Mouse (Mus musculus) limb, embryonic 13.5 days (tissue): ENCODE data around the gene Hist1h4a. TPM values are rescaled to one million over a fixed set of nuclear protein-coding genes. Genes with fewer than 3 reads are reported as not detected.
"Not testable (repeated sequence)": the region's sequence is repeated elsewhere in the genome, so short reads cannot be mapped to it uniquely, and the experiment has no call there.

ENCODE experiments used
- ATAC-seq: fragments of 200-750 bp; cut with Nextera tagmentation; 2 replicates; pipeline ENCODE4 v1.8.0; 2017; ENCODE audit warnings: low read depth, moderate number of reproducible peaks, moderate TSS enrichment; ENCODE audit not compliant: low FRiP score
- H3K27ac ChIP-seq: fragments of 300-500 bp; sonication (generic); 2 replicates; pipeline ENCODE4 v1.5.1; 2015; ENCODE audit warnings: inconsistent platforms, mild to moderate bottlenecking, moderate library complexity
- H3K27me3 ChIP-seq: fragments of 300-500 bp; sonication (generic); 2 replicates; pipeline ENCODE4 v1.6.1; 2015; ENCODE audit warnings: mild to moderate bottlenecking, inconsistent platforms
- H3K36me3 ChIP-seq: fragments of 300-500 bp; sonication (generic); 2 replicates; pipeline ENCODE4 v1.6.1; 2015; ENCODE audit warnings: inconsistent platforms, mild to moderate bottlenecking, moderate library complexity
- H3K4me1 ChIP-seq: fragments of 300-500 bp; sonication (generic); 2 replicates; pipeline ENCODE4 v1.6.1; 2015; ENCODE audit warnings: inconsistent platforms
- H3K4me2 ChIP-seq: fragments of 300-500 bp; sonication (generic); replicated peaks from 2 replicates; pipeline ENCODE4 v1.6.1; 2015; ENCODE audit warnings: inconsistent platforms, mild to moderate bottlenecking, moderate library complexity
- H3K4me3 ChIP-seq: fragments of 300-500 bp; sonication (generic); 2 replicates; pipeline ENCODE4 v1.5.1; 2015; ENCODE audit warnings: moderate library complexity, mild to moderate bottlenecking, inconsistent platforms
- H3K9ac ChIP-seq: fragments of 300-500 bp; sonication (generic); 2 replicates; pipeline ENCODE4 v1.6.1; 2015; ENCODE audit warnings: mild to moderate bottlenecking, inconsistent platforms
- H3K9me3 ChIP-seq: fragments of 300-500 bp; sonication (generic); 2 replicates; pipeline ENCODE4 v1.6.1; 2016; ENCODE audit warnings: inconsistent platforms
- WGBS: fragments of 180-500 bp; shearing (Covaris S2); methylation state at CpG from one replicate; pipeline ENCODE4 v1.1.7; 2015; 5-methylcytosine and 5-hydroxymethylcytosine counted together
- polyA plus RNA-seq: library from polyadenylated mRNA; unstranded; fragments of >200 nt; fragmentation: Nextera tagmentation; extraction: Ambion mirVana; gene quantifications from 2 replicates; pipeline ENCODE4 v1.2.1, GENCODE M21; 2015

The Hist1h4a gene
- polyA plus RNA-seq, 1 experiment from 2014 or later: 0.65 TPM

DNA sequence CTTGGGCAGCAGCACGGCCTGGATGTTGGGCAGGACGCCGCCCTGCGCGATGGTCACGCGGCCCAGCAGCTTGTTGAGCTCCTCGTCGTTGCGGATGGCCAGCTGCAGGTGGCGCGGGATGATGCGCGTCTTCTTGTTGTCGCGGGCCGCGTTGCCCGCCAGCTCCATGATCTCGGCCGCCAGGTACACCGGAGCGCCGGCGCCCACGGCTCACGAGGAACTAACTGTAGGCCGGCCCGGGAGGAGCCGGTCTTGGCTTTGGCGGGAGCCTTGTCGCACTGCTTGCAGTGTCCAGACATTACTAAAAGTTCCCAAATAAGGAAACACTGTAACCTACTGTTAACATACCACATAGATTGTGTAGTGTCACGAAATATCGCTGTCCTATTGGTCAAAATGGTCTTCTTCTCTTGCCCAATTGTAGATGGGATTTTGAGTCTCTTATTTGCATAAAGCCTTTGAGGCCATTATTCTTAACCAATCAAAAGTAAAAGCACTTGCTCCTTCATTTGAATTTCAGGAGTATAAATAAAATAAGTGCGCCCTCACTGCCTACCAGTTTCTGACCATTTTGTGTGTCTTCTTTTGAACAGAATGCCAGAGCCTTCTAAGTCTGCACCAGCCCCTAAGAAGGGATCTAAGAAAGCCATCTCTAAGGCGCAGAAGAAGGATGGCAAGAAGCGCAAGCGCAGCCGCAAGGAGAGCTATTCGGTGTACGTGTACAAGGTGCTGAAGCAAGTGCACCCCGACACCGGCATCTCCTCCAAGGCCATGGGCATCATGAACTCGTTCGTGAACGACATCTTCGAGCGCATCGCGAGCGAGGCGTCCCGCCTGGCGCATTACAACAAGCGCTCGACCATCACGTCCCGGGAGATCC is 14.6 kb downstream of the Hist1h4a start, which contains the start of gene Hist1h2bb:
Gene Hist1h2bb (plus strand): TSS at position 534 of the 880 bp plus-strand sequence.
- under 1% methylated on average over 44 of the region's 58 CpGs for WGBS
- H3K36me3 ChIP-seq, H3K27me3 ChIP-seq, H3K9me3 ChIP-seq: not testable (repeated sequence)
- H3K4me2 ChIP-seq: peak within 1 kb of the TSS; percentile 69
- peak within 1 kb of the TSS; percentile 49 for H3K4me3 ChIP-seq
- peaks cover 25% of the 10 kb centered on the region for H3K4me1 ChIP-seq
- peak within 1 kb of the TSS; percentile 73 for H3K9ac ChIP-seq
- peak; percentile 93 for ATAC-seq
- H3K27ac ChIP-seq: peak within 1 kb of the TSS; percentile 99

DNA sequence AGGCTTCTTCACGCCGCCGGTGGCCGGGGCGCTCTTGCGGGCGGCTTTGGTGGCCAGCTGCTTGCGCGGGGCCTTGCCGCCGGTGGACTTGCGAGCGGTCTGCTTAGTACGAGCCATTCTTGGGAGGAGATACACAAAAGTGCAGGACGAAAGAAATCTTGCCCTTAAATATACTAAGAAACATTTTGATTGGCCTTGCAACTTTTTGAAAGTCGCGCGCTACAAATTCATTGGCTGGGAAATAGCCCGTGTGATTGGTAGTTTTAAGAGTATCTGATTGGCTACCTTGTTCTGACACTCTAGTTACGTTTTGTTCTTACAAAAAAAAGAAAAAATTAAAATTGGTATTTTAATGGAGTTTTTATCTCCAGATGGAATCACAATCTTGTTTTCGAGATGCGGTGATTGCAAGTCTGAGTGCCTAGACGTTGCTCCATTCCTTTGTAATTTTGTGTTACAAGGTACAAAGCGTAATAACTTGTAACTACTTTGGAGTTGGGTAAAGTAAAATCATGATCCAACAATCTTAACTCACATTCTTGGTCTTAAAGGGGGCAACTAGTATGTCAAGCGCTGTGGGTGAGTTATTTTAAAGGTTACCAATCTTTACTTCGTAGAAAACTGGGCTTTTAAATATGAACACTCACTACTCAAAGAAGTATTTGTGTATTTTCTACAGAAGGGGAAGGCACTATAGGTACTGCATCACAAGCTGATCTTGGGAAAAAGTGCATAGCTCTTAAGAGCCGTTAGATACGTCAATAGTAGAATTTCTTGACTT is 15.5 kb downstream of the Hist1h4a start, which contains the start of gene Hist1h3c:
Gene Hist1h3c (minus strand): TSS at position 222 of the 781 bp plus-strand sequence.
- under 1% methylated on average over 28 of the region's 28 CpGs for WGBS
- peak; percentile 74 for ATAC-seq
- Histone ChIP-seq H3K4me3 (peak within 1 kb of the TSS; percentile 49), H3K36me3 (no peaks in the 10 kb centered on the region), H3K4me1 (peaks cover 30% of the 10 kb centered on the region), H3K27me3 (no peaks in the 10 kb centered on the region), H3K9ac (peak within 1 kb of the TSS; percentile 73), H3K9me3 (no peaks in the 10 kb centered on the region), H3K4me2 (peak within 1 kb of the TSS; percentile 69), H3K27ac (peak within 1 kb of the TSS; percentile 99)

- Histone ChIP-seq H3K27ac (peak overlapping the region; percentile 72), H3K4me1 (peaks cover 34% of the 10 kb centered on the region), H3K9me3 (no peaks in the 10 kb centered on the region), H3K27me3 (no peaks in the 10 kb centered on the region), H3K4me3 (peak overlapping the region; percentile 49), H3K4me2 (peak overlapping the region; percentile 69), H3K36me3 (no peaks in the 10 kb centered on the region), H3K9ac (peak overlapping the region; percentile 69)
- no peak for ATAC-seq
- under 1% methylated on average over 22 of the region's 36 CpGs for WGBS
Observed at GRCm38 (mm10) chr13:23744421-23745380, 16.3 kb downstream of the Hist1h4a start.

GRCm38 (mm10) chr13:23743963-23744362 is 17.1 kb downstream of the Hist1h4a start:
- ATAC-seq: no peak
- no peaks in the 10 kb centered on the region for H3K36me3 ChIP-seq
- peak overlapping the region; percentile 69 for H3K4me2 ChIP-seq
- H3K27me3 ChIP-seq: no peaks in the 10 kb centered on the region
- H3K4me1 ChIP-seq: peaks cover 34% of the 10 kb centered on the region
- peak overlapping the region; percentile 72; the same call in 1 of the 2 replicates for H3K27ac ChIP-seq
- 40% methylated on average over 4 of the region's 4 CpGs for WGBS
- no peaks in the 10 kb centered on the region for H3K9me3 ChIP-seq
- peak overlapping the region; percentile 49 for H3K4me3 ChIP-seq
- H3K9ac ChIP-seq: peak overlapping the region; percentile 69

DNA sequence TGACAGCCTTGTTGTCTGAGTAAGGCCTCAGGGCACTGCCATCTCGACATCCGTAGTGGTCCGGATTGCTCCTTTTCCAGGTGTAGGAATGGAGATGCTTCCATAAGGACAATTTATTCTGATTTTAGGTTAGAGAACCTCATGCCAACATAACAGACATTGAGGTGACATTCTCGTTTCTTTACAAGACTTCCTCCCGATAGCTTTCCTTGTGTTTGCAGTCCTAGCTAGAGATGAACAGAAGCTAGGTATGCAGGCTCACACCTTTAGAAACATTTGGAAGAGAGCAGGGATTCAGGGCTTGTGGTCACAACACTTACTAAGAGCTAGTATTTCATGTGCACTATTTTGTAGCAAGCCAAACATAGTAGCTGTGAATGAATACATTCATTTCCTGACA is 17.8 kb downstream of the Hist1h4a start:
- peaks cover 29% of the 10 kb centered on the region for H3K4me1 ChIP-seq
- H3K36me3 ChIP-seq: no peaks in the 10 kb centered on the region
- no peak overlapping the region for H3K4me2 ChIP-seq
- ATAC-seq: no peak
- H3K27me3 ChIP-seq: no peaks in the 10 kb centered on the region
- H3K9me3 ChIP-seq: no peaks in the 10 kb centered on the region
- H3K27ac ChIP-seq: no peak overlapping the region
- H3K4me3 ChIP-seq: no peak overlapping the region
- H3K9ac ChIP-seq: no peak overlapping the region
- WGBS: 82% methylated on average over 5 of the region's 5 CpGs

DNA sequence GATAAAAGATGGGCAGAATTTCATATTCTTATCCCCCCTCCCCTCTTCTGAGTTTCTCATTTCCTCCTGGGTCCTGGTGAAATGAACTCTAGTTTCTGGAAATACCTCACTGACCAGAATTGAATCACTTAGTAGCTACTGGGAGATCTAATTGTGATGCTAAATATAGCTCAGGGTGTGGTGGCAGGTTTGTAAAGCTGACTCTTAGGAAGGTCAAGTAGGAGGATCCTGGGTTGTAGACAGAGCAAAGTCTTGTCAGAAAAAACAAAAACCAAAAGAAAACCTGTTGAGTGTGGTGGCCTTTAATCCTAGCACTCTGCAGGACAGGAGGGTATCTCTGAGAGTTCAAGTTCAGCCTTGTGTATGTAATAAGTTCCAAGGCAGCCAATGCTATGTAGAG is 19.0 kb downstream of the Hist1h4a start:
- H3K4me2 ChIP-seq: no peak overlapping the region
- no peak overlapping the region for H3K27ac ChIP-seq
- H3K9ac ChIP-seq: no peak overlapping the region
- H3K9me3 ChIP-seq: no peaks in the 10 kb centered on the region
- no peaks in the 10 kb centered on the region for H3K36me3 ChIP-seq
- no peak for ATAC-seq
- H3K4me1 ChIP-seq: peaks cover 22% of the 10 kb centered on the region
- no peak overlapping the region for H3K4me3 ChIP-seq
- no peaks in the 10 kb centered on the region for H3K27me3 ChIP-seq

DNA sequence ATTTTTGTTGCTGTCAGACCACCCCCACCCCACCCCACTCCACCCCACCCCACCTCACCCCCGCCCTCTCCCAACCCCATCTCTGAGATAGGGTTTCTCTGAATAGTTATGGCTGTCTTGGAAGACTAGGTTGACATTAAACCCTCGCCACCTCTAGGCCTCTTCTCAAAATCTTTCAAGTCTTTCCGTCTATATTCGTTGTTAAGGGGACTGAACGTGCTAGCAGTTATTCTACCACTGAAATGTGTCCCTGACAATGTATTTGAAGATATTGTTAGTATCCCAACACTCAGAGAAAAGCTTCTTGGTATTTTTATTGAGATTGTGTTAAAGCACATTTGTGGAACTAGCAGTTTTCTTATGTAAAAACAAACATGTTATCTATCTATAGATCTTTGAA is 20.1 kb downstream of the Hist1h4a start:
- H3K9ac ChIP-seq: peak overlapping the region; percentile 89; the same call in 1 of the 2 replicates
- no peaks in the 10 kb centered on the region for H3K9me3 ChIP-seq
- peak overlapping the region; percentile 64 for H3K4me3 ChIP-seq
- WGBS: 62% methylated on average over 5 of the region's 5 CpGs
- H3K4me2 ChIP-seq: peak overlapping the region; percentile 95
- H3K36me3 ChIP-seq: no peaks in the 10 kb centered on the region
- peaks cover 21% of the 10 kb centered on the region for H3K4me1 ChIP-seq
- no peak for ATAC-seq
- no peaks in the 10 kb centered on the region for H3K27me3 ChIP-seq
- 0 out of 2 replicates have a peak overlapping the region, but pooled peaks have one; percentile 58 for H3K27ac ChIP-seq

DNA sequence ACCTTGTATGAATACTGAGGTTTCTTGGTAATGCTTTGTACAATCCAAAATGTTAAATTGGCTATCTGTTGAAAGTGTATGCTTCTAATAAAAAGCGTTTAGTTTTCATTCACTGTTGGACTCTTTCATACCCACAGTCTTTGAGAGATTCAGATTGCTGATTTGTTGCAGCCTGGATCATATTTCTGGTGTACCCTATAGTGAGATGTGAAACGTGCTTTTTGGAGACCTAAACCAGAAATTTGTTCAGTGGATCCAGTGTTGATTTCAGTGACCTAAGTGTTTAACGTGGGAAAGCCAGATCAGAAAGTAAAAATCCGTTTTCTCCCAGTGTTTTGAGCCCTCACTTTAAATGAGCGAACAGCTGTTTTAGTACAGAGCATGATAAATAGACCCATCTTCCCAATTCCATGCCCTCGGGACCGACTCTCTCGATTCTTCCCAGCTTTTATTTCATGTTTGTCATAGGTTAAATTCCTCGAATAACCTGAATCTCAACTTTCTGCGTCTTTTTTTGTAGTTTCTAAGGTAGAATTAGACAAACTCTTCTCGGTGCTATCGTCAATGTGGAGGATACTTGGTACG is 20.7 kb downstream of the Hist1h4a start:
- no peaks in the 10 kb centered on the region for H3K36me3 ChIP-seq
- H3K27me3 ChIP-seq: no peaks in the 10 kb centered on the region
- no peaks in the 10 kb centered on the region for H3K9me3 ChIP-seq
- H3K9ac ChIP-seq: peak overlapping the region; percentile 89
- H3K4me1 ChIP-seq: peaks cover 21% of the 10 kb centered on the region
- peak overlapping the region; percentile 64 for H3K4me3 ChIP-seq
- 29% methylated on average over 13 of the region's 13 CpGs for WGBS
- peak overlapping the region; percentile 95 for H3K4me2 ChIP-seq
- no peak for ATAC-seq
- H3K27ac ChIP-seq: peak overlapping the region; percentile 98

GRCm38 (mm10) chr13:23739922-23740252 is 21.1 kb downstream of the Hist1h4a start:
- no peaks in the 10 kb centered on the region for H3K9me3 ChIP-seq
- H3K27ac ChIP-seq: peak overlapping the region; percentile 98
- peaks cover 21% of the 10 kb centered on the region for H3K4me1 ChIP-seq
- H3K27me3 ChIP-seq: no peaks in the 10 kb centered on the region
- no peak; the same call in 1 of the 2 replicates for ATAC-seq
- H3K4me3 ChIP-seq: peak overlapping the region; percentile 64
- H3K4me2 ChIP-seq: peak overlapping the region; percentile 95
- H3K36me3 ChIP-seq: no peaks in the 10 kb centered on the region
- peak overlapping the region; percentile 89 for H3K9ac ChIP-seq
- WGBS: 2% methylated on average over 14 of the region's 14 CpGs

- Histone ChIP-seq H3K4me2 (peak overlapping the region; percentile 95), H3K4me1 (peaks cover 17% of the 10 kb centered on the region), H3K27ac (peak overlapping the region; percentile 98), H3K27me3 (no peaks in the 10 kb centered on the region), H3K4me3 (peak overlapping the region; percentile 64), H3K9ac (peak overlapping the region; percentile 89), H3K36me3 (no peaks in the 10 kb centered on the region), H3K9me3 (no peaks in the 10 kb centered on the region)
- peak; percentile 92 for ATAC-seq
- WGBS: under 1% methylated on average over 39 of the region's 39 CpGs
Observed at GRCm38 (mm10) chr13:23739069-23739921, 21.7 kb downstream of the Hist1h4a start.
